Comparison of ENCODE assay signal across 8 mouse cellular contexts in genomic region chr6:94698509-94699172, GRCm38 (mm10). TPM values are rescaled to one million over a fixed set of nuclear protein-coding genes. Genes with fewer than 3 reads are reported as not detected.
DNase-seq lines count a peak whose midpoint lies in the region; ATAC-seq and TF ChIP-seq lines count a peak whose summit lies in the region.

No protein-coding gene starts in this region.

- no peak for TF ChIP-seq EP300 in heart, adult 2 months (IDR thresholded peaks at IDR 0.05; ENCODE audit: insufficient read depth, low read depth, low read length)
- no peak for TF ChIP-seq EP300 in liver, postnatal 0 days (IDR thresholded peaks at IDR 0.05; ENCODE audit: low read depth)

- H3K27me3 ChIP-seq in heart, adult 2 months (ENCODE audit: control insufficient read depth, insufficient read depth, low read length), result no peaks in the 10 kb centered on the region
- H3K27me3 ChIP-seq in G1E (ENCODE audit: insufficient read depth, low read length), result peaks cover 15% of the 10 kb centered on the region
- H3K27me3 ChIP-seq in heart, embryonic 16.5 days (ENCODE audit: control insufficient read depth, insufficient read depth, low read length), result no peaks in the 10 kb centered on the region
- peaks cover 23% of the 10 kb centered on the region for H3K27me3 ChIP-seq in liver, postnatal 0 days (ENCODE audit: insufficient read depth, low read length)

- no peaks in the 10 kb centered on the region for H3K79me2 ChIP-seq in heart, adult 2 months (replicated peaks; ENCODE audit: control insufficient read depth, insufficient read depth, low read length)

- peak in 1 of 2 experiments; percentile 44 for DNase-seq in heart, adult 2 months
- DNase-seq in heart, postnatal 25 days (ENCODE audit: low spot score), result no peak
- no peak for DNase-seq in G1E (ENCODE audit: low spot score)
- DNase-seq in liver, postnatal 0 days, result no peak
- DNase-seq in gastrocnemius, postnatal 25 days, result no peak
- no peak for DNase-seq in cerebellum, adult 11 months
- no peak for DNase-seq in frontal cortex, postnatal 25 days (ENCODE audit: low spot score in 2 of 2)

- TF ChIP-seq POLR2A in heart, adult 2 months (IDR thresholded peaks at IDR 0.05; ENCODE audit: insufficient read depth, low read depth, low read length), result no peak

- peaks cover 3% of the 10 kb centered on the region; the same call in 1 of the 2 replicates for H3K36me3 ChIP-seq in heart, adult 2 months (ENCODE audit: control insufficient read depth, insufficient read depth, low read length)
- H3K36me3 ChIP-seq in G1E (replicated peaks), result peaks cover 6% of the 10 kb centered on the region
- H3K36me3 ChIP-seq in heart, embryonic 16.5 days (ENCODE audit: control insufficient read depth, insufficient read depth), result no peaks in the 10 kb centered on the region
- H3K36me3 ChIP-seq in liver, postnatal 0 days (replicated peaks; ENCODE audit: insufficient read depth, low read length), result no peaks in the 10 kb centered on the region

- 5% methylated on average over 11 of the region's 11 CpGs for WGBS in heart, adult 2 months
- WGBS in heart, embryonic 16.5 days, result 5% methylated on average over 11 of the region's 11 CpGs
- WGBS in liver, postnatal 0 days (ENCODE audit: insufficient replicate concordance), result 19% methylated on average over 11 of the region's 11 CpGs

- peak overlapping the region; percentile 80 for H3K4me2 ChIP-seq in heart, embryonic 16.5 days (ENCODE audit: low read depth, low read length)
- H3K4me2 ChIP-seq in liver, postnatal 0 days (ENCODE audit: low read depth, low read length), result peak overlapping the region; percentile 94

- H3K27ac ChIP-seq in heart, adult 2 months, result peak overlapping the region; percentile 86
- peak overlapping the region; percentile 85 for H3K27ac ChIP-seq in heart, embryonic 16.5 days (ENCODE audit: low read length)
- H3K27ac ChIP-seq in liver, postnatal 0 days (ENCODE audit: low read depth), result no peak overlapping the region

- H3K9ac ChIP-seq in heart, adult 2 months (ENCODE audit: low read depth, low read length), result peak overlapping the region; percentile 90
- peak overlapping the region; percentile 93 for H3K9ac ChIP-seq in heart, embryonic 16.5 days (ENCODE audit: low read length)
- H3K9ac ChIP-seq in liver, postnatal 0 days (replicated peaks), result peak overlapping the region; percentile 80

- H3K4me3 ChIP-seq in heart, adult 2 months, result peak overlapping the region; percentile 86
- peak overlapping the region; percentile 82 for H3K4me3 ChIP-seq in G1E (ENCODE audit: low read depth, low read length)
- peak overlapping the region; percentile 81 for H3K4me3 ChIP-seq in heart, embryonic 16.5 days (ENCODE audit: low read length)
- H3K4me3 ChIP-seq in liver, postnatal 0 days (ENCODE audit: low read depth, low read length), result peak overlapping the region; percentile 80

- H3K9me3 ChIP-seq in G1E (replicated peaks), result peaks cover 9% of the 10 kb centered on the region
- no peaks in the 10 kb centered on the region for H3K9me3 ChIP-seq in heart, embryonic 16.5 days (replicated peaks; ENCODE audit: control insufficient read depth, low read length)
- no peaks in the 10 kb centered on the region for H3K9me3 ChIP-seq in liver, postnatal 0 days (ENCODE audit: low read length)

- no peak for TF ChIP-seq CTCF in heart, adult 2 months (IDR thresholded peaks at IDR 0.05)
- no peak for TF ChIP-seq CTCF in G1E (IDR thresholded peaks at IDR 0.05; ENCODE audit: low read depth, low read length)
- no peak for TF ChIP-seq CTCF in liver, postnatal 0 days (IDR thresholded peaks at IDR 0.05; ENCODE audit: low read depth)

- ATAC-seq in G1E (ENCODE audit: extremely low read depth, insufficient number of reproducible peaks, low FRiP score, poor library complexity, severe bottlenecking), result no peak
- ATAC-seq in heart, embryonic 16.5 days (replicated peaks; ENCODE audit: extremely low read depth, insufficient read depth, low FRiP score), result no peak
- no peak for ATAC-seq in liver, postnatal 0 days

- peaks cover 5% of the 10 kb centered on the region for H3K4me1 ChIP-seq in heart, adult 2 months (ENCODE audit: control insufficient read depth, insufficient read depth, low read length)
- H3K4me1 ChIP-seq in G1E (ENCODE audit: insufficient read depth, low read depth, low read length), result peaks cover 56% of the 10 kb centered on the region
- peaks cover 38% of the 10 kb centered on the region for H3K4me1 ChIP-seq in heart, embryonic 16.5 days (ENCODE audit: control insufficient read depth, insufficient read depth, low read length)
- peaks cover 19% of the 10 kb centered on the region for H3K4me1 ChIP-seq in liver, postnatal 0 days (ENCODE audit: insufficient read depth)

- intact Hi-C loops in heart, adult 2 months (cut with DNase I), result loop anchor here (2.0 to 5.0 kb wide), 2 partner anchors 51 to 78 kb away; no protein-coding TSS in a partner anchor
- intact Hi-C loops in heart, postnatal 25 days (cut with DNase I), result loop anchor here (5.0 kb wide), 1 partner anchor 76 kb away; no protein-coding TSS in a partner anchor

RNA-seq across cellular contexts. Expression of gene Lrig1, which starts 1.3 kb away (rescaled TPM):
- total RNA-seq in heart, adult 2 months (2021), result 10 to 100 TPM; 30.4 to 32.7 TPM
- 23.3 and 35.5 TPM in 2 replicates for polyA plus RNA-seq in heart, adult 2 months (2012; rRNA removed)
- 10 to 100 TPM; 35.3 to 35.9 TPM for total RNA-seq in heart, postnatal 25 days (2021)
- total RNA-seq in G1E (2014; fragmentation: Nextera tagmentation) (19.8 and 23.6 TPM in 2 replicates), G1E (2017) (9.7 and 12.0 TPM in 2 replicates)
- 5.9 and 7.0 TPM in 2 replicates for polyA plus RNA-seq in G1E (2012)
- polyA plus RNA-seq in heart, embryonic 16.5 days (2015; fragmentation: Nextera tagmentation; extraction: Ambion mirVana), result 7.7 and 8.9 TPM in 2 replicates
- polyA plus RNA-seq in liver, postnatal 0 days (2015; fragmentation: Nextera tagmentation; extraction: Ambion mirVana), result 2.5 and 2.9 TPM in 2 replicates
- total RNA-seq in gastrocnemius, postnatal 25 days (2021), result 10 to 100 TPM; 35.9 to 38.8 TPM
